ENCODE assay signal across 16 mouse cellular contexts in genomic region chr10:76537619-76538018, GRCm38 (mm10). TPM values are rescaled to one million over a fixed set of nuclear protein-coding genes. Genes with fewer than 3 reads are reported as not detected.
DNase-seq lines count a peak whose midpoint lies in the region; ATAC-seq and TF ChIP-seq lines count a peak whose summit lies in the region.
"Had no signal": no experiment of that assay in that cellular context is flagged by ENCODE, and none has a peak within 500 bp of the region (broad histone marks: within the 10 kb centered on the region; RNA-seq: fewer than 3 reads in every experiment).

No protein-coding gene starts in this region.

- peak; percentile 37 to 70 for DNase-seq in lung, adult 18-20 months
- DNase-seq in lung, adult 2 months: no peak
- peak; percentile 96 for DNase-seq in gonadal fat pad, adult 2 months (ENCODE audit: low read depth)
- DNase-seq in stomach, postnatal 0 days (ENCODE audit: low spot score): peak; percentile 70
- no peak for DNase-seq in cerebellum, adult 9-11 months
- DNase-seq: cerebellum, postnatal 36 days; heart, postnatal 36 days; midbrain, embryonic 14.5 days; thymus, adult 18-20 months had no signal

- no peaks in the 10 kb centered on the region for H3K4me1 ChIP-seq in lung, adult 2 months (ENCODE audit: control insufficient read depth, insufficient read depth, low read length)
- H3K4me1 ChIP-seq in lung, embryonic 16.5 days (replicated peaks; ENCODE audit: control insufficient read depth, insufficient read depth, low read length): no peaks in the 10 kb centered on the region
- no peaks in the 10 kb centered on the region for H3K4me1 ChIP-seq in stomach, postnatal 0 days (replicated peaks; ENCODE audit: control insufficient read depth, insufficient read depth)
- peaks cover 13% of the 10 kb centered on the region for H3K4me1 ChIP-seq in hindbrain, embryonic 12.5 days
- H3K4me1 ChIP-seq: heart, embryonic 12.5 days had no signal

- H3K9me3 ChIP-seq in lung, embryonic 16.5 days (ENCODE audit: control insufficient read depth, low read length): no peaks in the 10 kb centered on the region
- H3K9me3 ChIP-seq in stomach, postnatal 0 days (ENCODE audit: control insufficient read depth, low read length): no peaks in the 10 kb centered on the region
- no peaks in the 10 kb centered on the region for H3K9me3 ChIP-seq in hindbrain, embryonic 12.5 days (replicated peaks)
- H3K9me3 ChIP-seq: embryonic facial prominence, embryonic 12.5 days; forebrain, embryonic 12.5 days; heart, embryonic 12.5 days; kidney, embryonic 15.5 days had no signal

- ATAC-seq in lung, embryonic 16.5 days (ENCODE audit: low read depth): peak; percentile 64
- peak; percentile 91 for ATAC-seq in stomach, postnatal 0 days (ENCODE audit: low FRiP score, low TSS enrichment)
- no peak for ATAC-seq in hindbrain, embryonic 12.5 days (ENCODE audit: low FRiP score)

- TF ChIP-seq POLR2A in lung, adult 2 months (IDR thresholded peaks at IDR 0.05; ENCODE audit: borderline replicate concordance, extremely low read depth, low read depth, low read length): no peak

- no peak overlapping the region for H3K4me2 ChIP-seq in lung, embryonic 16.5 days (ENCODE audit: low read depth, low read length)
- no peak overlapping the region for H3K4me2 ChIP-seq in stomach, postnatal 0 days (replicated peaks; ENCODE audit: low read depth)
- no peak overlapping the region for H3K4me2 ChIP-seq in hindbrain, embryonic 12.5 days (replicated peaks)
- H3K4me2 ChIP-seq: embryonic facial prominence, embryonic 12.5 days; forebrain, embryonic 12.5 days; heart, embryonic 12.5 days; kidney, embryonic 15.5 days had no signal

- H3K27ac ChIP-seq in lung, embryonic 16.5 days (ENCODE audit: low read length): peak overlapping the region; percentile 15; the same call in 1 of the 2 replicates
- H3K27ac ChIP-seq in stomach, postnatal 0 days (replicated peaks): no peak overlapping the region
- H3K27ac ChIP-seq in hindbrain, embryonic 12.5 days: no peak overlapping the region
- H3K27ac ChIP-seq: embryonic facial prominence, embryonic 12.5 days; forebrain, embryonic 12.5 days; kidney, embryonic 15.5 days; macrophage had no signal

- TF ChIP-seq CTCF in lung, adult 2 months (IDR thresholded peaks at IDR 0.05; ENCODE audit: insufficient read depth, low read length): no peak
- no peak for TF ChIP-seq CTCF in stomach, postnatal 0 days (IDR thresholded peaks at IDR 0.05; ENCODE audit: low read depth)

- no peak overlapping the region for H3K4me3 ChIP-seq in lung, adult 2 months (replicated peaks; ENCODE audit: extremely low read depth, low read depth, low read length)
- H3K4me3 ChIP-seq in lung, embryonic 16.5 days (ENCODE audit: low read length): no peak overlapping the region
- no peak overlapping the region for H3K4me3 ChIP-seq in stomach, postnatal 0 days (ENCODE audit: low read depth, low read length)
- no peak overlapping the region for H3K4me3 ChIP-seq in hindbrain, embryonic 12.5 days
- H3K4me3 ChIP-seq: embryonic facial prominence, embryonic 12.5 days; forebrain, embryonic 12.5 days; heart, embryonic 12.5 days; kidney, embryonic 15.5 days had no signal

- 53% methylated on average over 9 of the region's 9 CpGs for WGBS in lung, adult 2 months
- 53% methylated on average over 9 of the region's 9 CpGs for WGBS in lung, embryonic 16.5 days
- 50% methylated on average over 9 of the region's 9 CpGs for WGBS in stomach, postnatal 0 days
- WGBS in hindbrain, embryonic 12.5 days: 84% methylated on average over 9 of the region's 9 CpGs

- H3K9ac ChIP-seq in lung, embryonic 16.5 days (ENCODE audit: low read length): no peak overlapping the region
- H3K9ac ChIP-seq in stomach, postnatal 0 days (ENCODE audit: low read length): no peak overlapping the region
- H3K9ac ChIP-seq in hindbrain, embryonic 12.5 days: no peak overlapping the region
- H3K9ac ChIP-seq: embryonic facial prominence, embryonic 12.5 days; forebrain, embryonic 12.5 days; heart, embryonic 12.5 days; kidney, embryonic 15.5 days had no signal

- TF ChIP-seq EP300 in stomach, postnatal 0 days (optimal IDR thresholded peaks at IDR 0.05): no peak

- no peaks in the 10 kb centered on the region for H3K27me3 ChIP-seq in lung, embryonic 16.5 days (ENCODE audit: control insufficient read depth, insufficient read depth, low read depth, low read length)
- no peaks in the 10 kb centered on the region for H3K27me3 ChIP-seq in stomach, postnatal 0 days (ENCODE audit: control insufficient read depth, insufficient read depth, low read length)
- no peaks in the 10 kb centered on the region for H3K27me3 ChIP-seq in hindbrain, embryonic 12.5 days
- H3K27me3 ChIP-seq: embryonic facial prominence, embryonic 12.5 days; forebrain, embryonic 12.5 days; heart, embryonic 12.5 days; kidney, embryonic 15.5 days had no signal

- peaks cover 23% of the 10 kb centered on the region for H3K36me3 ChIP-seq in lung, embryonic 16.5 days (ENCODE audit: control insufficient read depth, insufficient read depth, low read length)
- H3K36me3 ChIP-seq in stomach, postnatal 0 days (ENCODE audit: control insufficient read depth, insufficient read depth, low read length): peaks cover 19% of the 10 kb centered on the region
- H3K36me3 ChIP-seq in hindbrain, embryonic 12.5 days: peaks cover 87% of the 10 kb centered on the region

RNA-seq across cellular contexts. Expression of gene Lss, which starts 6.2 kb away (rescaled TPM):
- 20.7 and 30.0 TPM in 2 replicates for polyA plus RNA-seq in lung, adult 2 months (2012; rRNA removed)
- 37.1 and 49.5 TPM in 2 replicates for polyA plus RNA-seq in gonadal fat pad, adult 2 months (2012; rRNA removed)
- polyA plus RNA-seq in lung, embryonic 16.5 days (2015; fragmentation: Nextera tagmentation; extraction: Ambion mirVana): 17.9 and 20.8 TPM in 2 replicates
- polyA plus RNA-seq in stomach, postnatal 0 days (2015; fragmentation: Nextera tagmentation; extraction: Ambion mirVana): 27.1 and 31.8 TPM in 2 replicates
- polyA plus RNA-seq in hindbrain, embryonic 12.5 days (2016; fragmentation: Nextera tagmentation; extraction: Ambion mirVana): 51.5 and 60.3 TPM in 2 replicates

RNA-seq across cellular contexts. Expression of gene Spatc1l, which starts 24.5 kb away (rescaled TPM):
- 0.22 and 0.28 TPM in 2 replicates for polyA plus RNA-seq in lung, adult 2 months (2012; rRNA removed)
- 0.53 and 1.2 TPM in 2 replicates for polyA plus RNA-seq in gonadal fat pad, adult 2 months (2012; rRNA removed)
- polyA plus RNA-seq in lung, embryonic 16.5 days (2015; fragmentation: Nextera tagmentation; extraction: Ambion mirVana): not detected in 2 replicates
- not detected in 2 replicates for polyA plus RNA-seq in stomach, postnatal 0 days (2015; fragmentation: Nextera tagmentation; extraction: Ambion mirVana)
- not detected in 2 replicates for polyA plus RNA-seq in hindbrain, embryonic 12.5 days (2016; fragmentation: Nextera tagmentation; extraction: Ambion mirVana)
- polyA plus RNA-seq: embryonic facial prominence, embryonic 12.5 days; forebrain, embryonic 12.5 days; heart, embryonic 12.5 days; kidney, embryonic 15.5 days; macrophage; midbrain, embryonic 14.5 days had no signal

RNA-seq across cellular contexts. Expression of gene Ftcd, which starts 37.8 kb away (rescaled TPM):
- polyA plus RNA-seq in lung, adult 2 months (2012; rRNA removed): 0.03 and 0.24 TPM in 2 replicates
- polyA plus RNA-seq in gonadal fat pad, adult 2 months (2012; rRNA removed): 3.9 and 6.9 TPM in 2 replicates
- 0.14 and 0.62 TPM in 2 replicates for polyA plus RNA-seq in lung, embryonic 16.5 days (2015; fragmentation: Nextera tagmentation; extraction: Ambion mirVana)
- polyA plus RNA-seq in stomach, postnatal 0 days (2015; fragmentation: Nextera tagmentation; extraction: Ambion mirVana): 0.22 and 0.42 TPM in 2 replicates
- not detected in 2 replicates for polyA plus RNA-seq in hindbrain, embryonic 12.5 days (2016; fragmentation: Nextera tagmentation; extraction: Ambion mirVana)
- polyA plus RNA-seq: forebrain, embryonic 12.5 days; macrophage; midbrain, embryonic 14.5 days had no signal

Comparison
In these comparisons a context has a peak if more than half of its experiments do, and no peak if none do; other contexts are left out.
1. DNase-seq: peak in lung, adult 18-20 months (2 of 2), gonadal fat pad, adult 2 months (single experiment) and stomach, postnatal 0 days (single experiment); none in lung, adult 2 months (single experiment) and cerebellum, adult 9-11 months (single experiment).